Mouse (Mus musculus): ENCODE data around the gene Arrdc2. TPM values are rescaled to one million over a fixed set of nuclear protein-coding genes. Genes with fewer than 3 reads are reported as not detected.
A peak's percentile ranks its signal among the peaks of the same experiment; 100 is the strongest.

Arrdc2 gene
- total RNA-seq, 2 experiments from 2014 or later = 4.7 to 18.5 TPM

DNA sequence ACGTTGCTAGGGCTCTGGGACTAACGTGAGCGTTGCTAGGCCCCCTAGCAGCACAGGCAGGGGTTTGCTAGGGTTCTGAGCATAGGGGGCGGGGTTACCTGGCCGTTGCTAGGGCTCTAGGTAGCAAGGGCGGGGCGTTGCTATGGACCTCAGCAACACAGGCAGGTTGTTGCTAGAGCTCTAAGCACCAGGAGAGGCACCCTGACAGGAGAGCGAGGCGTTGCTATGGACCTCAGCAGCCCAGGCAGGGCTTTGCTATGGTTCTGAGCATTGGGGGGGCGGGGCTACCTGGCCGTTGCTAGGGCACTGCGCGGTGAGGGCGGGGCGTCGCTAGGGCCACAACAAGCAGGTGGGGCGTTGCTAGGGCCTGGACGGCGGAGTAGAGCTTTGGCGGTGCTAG, 46.8 kb downstream of the Arrdc2 start:
- intact Hi-C loops (cut with DNase I) = no loop called here
- no peak for DNase-seq

DNA sequence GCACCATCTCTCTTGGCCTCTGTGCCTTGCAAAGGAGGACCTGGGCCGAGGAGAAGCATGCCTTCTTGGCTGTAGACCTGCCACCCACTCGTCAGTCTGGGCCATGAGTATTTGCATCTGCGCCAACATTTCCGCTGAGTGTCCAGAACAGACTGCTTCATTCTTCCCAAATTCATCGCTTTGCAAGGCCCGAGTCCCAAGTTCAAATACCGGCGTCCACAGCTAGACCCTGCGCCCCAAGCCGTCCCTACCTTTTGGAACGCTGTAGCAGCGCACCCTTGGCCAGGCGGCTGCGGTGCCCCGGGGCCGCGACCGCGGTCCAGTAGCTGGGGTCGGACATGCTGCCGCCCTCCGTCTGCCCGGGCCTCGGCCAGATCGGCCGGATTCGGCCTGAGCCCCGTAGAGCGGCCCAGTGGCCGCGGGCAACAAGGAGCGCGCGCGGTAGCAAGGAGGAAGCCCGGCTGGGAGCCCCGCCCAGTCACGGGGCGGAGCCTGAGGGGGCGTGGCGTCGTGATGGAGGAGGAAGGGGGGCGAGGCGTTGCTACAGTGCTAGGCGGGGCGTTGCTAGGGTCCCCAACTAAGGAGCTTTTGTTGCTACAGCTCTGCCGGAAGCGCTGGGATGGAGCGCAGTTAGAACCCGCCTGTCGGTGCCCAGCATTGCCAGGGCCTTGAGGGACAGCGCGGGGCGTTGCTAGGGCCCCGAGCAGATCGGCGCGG, 47.4 kb downstream of the Arrdc2 start:
- intact Hi-C loops (cut with DNase I) = no loop called here
- peak; percentile 97 for DNase-seq

DNA sequence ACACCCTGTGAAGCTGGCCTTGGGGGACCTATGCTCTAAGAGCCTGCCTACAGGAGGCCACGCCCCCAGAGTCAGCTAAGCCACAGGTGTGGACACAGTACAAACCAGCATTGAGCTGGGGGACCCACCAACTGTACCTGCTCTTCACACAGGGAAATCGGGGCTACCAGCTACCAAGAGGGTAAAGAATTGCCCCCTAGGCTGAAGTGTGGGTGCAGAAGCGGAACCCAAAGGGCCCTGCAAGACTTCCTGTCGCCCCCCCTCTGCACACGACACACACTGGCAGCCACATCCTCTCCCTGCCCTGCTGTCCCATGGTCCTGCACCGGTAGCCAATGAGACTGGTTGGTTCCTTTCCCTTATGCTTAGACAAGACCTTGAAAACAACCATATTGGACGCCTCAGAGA, 48.2 kb downstream of the Arrdc2 start:
- intact Hi-C loops (cut with DNase I) = no loop called here
- no peak for DNase-seq

DNA sequence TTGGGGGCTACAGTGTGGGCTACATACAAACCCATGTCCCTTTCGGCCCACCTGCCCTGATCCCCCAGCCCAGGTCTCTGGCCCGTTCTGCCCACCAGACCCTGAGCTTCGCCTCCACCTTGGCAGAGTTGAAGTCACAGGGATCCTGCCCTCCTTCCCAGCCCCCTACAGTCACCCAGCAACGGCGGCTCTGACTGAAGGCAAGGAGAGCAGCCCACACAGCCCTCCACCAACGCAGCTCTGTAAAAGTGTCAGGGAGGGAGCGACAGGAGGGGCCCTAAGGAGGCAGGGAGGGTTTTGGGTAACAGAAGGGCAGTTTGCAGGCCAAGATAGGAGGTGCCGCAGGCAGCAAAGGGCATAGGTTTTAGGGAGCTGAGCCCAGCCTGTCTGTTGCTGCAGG, 48.7 kb downstream of the Arrdc2 start:
- no peak for DNase-seq
- intact Hi-C loops (cut with DNase I) = no loop called here

DNA sequence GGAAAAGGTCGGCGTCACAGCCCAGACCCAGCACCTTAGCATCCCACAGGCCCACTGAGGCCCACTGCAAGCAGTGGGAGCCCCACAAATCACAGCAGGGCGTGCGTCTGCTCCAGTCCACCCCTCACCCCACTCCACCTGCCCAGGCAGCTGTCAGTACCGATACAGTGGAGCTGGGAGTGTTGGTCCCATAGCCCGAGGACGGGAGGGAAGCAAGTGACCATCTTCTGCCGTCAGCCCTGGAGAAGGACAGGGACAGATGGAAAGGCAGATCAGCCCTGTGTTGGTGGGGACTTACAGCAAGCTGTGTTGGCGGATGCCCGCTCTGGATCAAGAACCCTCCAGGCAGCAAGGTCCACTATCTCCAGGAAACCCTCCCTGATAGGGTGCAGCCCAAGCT, 50.5 kb downstream of the Arrdc2 start:
- intact Hi-C loops (cut with DNase I) = no loop called here
- no peak for DNase-seq

DNA sequence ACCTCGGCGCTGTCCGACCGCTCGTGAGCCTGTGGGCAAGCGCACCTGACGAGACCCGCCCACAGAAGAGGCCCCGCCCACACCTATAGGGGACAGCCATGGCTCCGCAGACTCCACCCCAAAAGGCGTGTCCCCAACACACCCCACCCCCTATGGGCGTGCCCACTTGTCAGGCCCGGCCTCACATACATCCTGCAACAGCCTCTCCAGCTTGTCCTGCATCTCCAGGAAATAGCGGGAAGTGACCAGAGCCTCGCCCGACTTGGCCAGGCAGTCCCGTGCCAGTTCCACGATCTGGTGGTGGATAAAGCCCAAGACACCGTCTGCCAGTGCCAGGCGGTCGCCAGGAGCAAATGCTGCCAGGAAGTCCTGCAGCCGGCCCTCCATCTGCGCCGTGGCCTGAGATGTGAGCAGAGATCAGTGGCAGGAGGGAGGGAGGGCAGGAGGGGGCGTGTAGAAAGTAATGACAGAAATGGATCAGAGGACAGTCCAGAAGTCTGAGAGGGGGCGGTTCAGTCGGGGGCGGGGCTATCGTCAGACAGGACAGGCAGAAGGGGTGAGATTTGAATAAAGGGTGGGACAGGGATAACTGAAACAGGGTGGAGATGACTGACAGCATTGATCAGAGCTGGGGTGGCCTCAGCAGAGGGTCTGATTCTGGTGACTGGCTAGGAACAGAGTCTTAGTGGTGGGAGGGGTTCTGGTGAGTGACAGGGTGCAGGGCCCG, 51.4 kb downstream of the Arrdc2 start:
- no peak for DNase-seq
- intact Hi-C loops (cut with DNase I) = no loop called here

DNA sequence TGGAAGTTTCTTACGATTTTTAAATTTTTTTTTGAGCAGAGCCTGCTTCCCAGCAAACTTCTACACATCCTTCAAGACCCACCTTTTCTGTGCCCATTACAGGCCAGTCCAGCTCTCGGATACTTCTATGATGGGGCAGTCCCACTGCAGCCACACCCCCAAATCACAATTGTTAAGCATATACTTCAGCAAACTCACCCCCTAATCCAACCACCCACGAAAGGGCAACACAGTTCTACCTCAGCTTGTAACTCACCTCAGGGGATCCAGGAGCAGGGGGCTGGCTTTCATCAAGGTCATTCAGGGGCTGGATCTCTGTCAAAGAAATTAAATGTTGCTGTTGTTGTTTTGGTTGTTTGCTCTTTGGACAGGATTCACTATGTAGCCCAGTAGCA, 52.5 kb downstream of the Arrdc2 start:
- no peak for DNase-seq
- intact Hi-C loops (cut with DNase I) = no loop called here

DNA sequence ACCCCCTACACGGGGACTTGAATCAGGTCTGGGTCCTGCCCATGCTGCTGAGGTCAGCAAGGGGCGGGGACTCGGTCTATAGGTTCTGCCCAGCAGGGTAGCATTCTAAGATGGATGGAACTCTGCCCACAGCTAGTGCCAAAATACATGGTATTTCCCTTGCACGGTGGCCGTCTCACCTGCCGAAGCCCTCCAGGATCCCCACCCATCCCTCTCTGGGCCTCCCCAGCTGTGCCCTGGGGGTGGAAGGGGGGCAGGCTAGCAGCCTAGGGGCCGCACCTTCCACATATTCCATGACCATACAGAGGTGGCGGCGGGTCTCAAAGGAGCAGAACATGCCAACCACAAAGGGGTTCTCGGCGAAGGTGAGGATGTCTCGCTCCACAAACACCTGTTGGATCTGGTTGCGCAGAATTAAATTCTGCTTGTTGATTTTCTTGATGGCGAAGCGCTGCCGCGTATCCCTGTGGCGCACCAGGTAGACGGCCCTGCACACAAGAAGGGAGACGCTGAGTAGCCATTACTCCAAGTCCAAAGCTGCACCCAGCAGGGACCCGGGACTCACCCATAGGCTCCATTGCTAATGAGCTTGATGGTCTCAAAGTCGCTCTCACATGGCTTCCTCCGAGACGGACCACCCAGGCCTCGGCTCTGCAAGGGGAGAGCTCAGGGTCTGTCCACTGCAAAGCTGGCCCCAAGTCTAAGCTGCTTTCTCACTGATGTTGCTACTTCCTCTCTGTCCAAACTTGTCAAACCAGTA, 53.0 kb downstream of the Arrdc2 start:
- intact Hi-C loops (cut with DNase I) = no loop called here
- DNase-seq = no peak

Small RNA genes within 50 kb of the gene (microRNA-seq; reads per million reads assigned to microRNA genes)
- gene Mir7240 = 0.47 to 1.0 reads per million in 2 experiments

Other genes starting within 250 kb of the Arrdc2 start
- gene Isyna1, start 245.3 kb downstream of the Arrdc2 start, total RNA-seq (2021) = 10 to 100 TPM; 25.8 to 29.6 TPM
- 10 to 100 TPM; 54.7 to 55.6 TPM for gene Ssbp4, start 230.8 kb downstream of the Arrdc2 start, total RNA-seq (2021)
- gene Lrrc25, start 223.6 kb downstream of the Arrdc2 start, total RNA-seq (2021) = 1 to 10 TPM; 1.1 to 1.6 TPM
- gene Gdf15, start 207.3 kb downstream of the Arrdc2 start, total RNA-seq (2021) = 1 to 10 TPM in 1 of 2 experiments, under 1 TPM in 1; 0.86 to 1.1 TPM
- gene Pgpep1, start 179.3 kb downstream of the Arrdc2 start, total RNA-seq (2021) = 10 to 100 TPM; 39.6 to 42.9 TPM
- gene Lsm4, start 166.5 kb downstream of the Arrdc2 start, total RNA-seq (2021) = 10 to 100 TPM; 82.8 to 94.1 TPM
- gene Jund, start 140.8 kb downstream of the Arrdc2 start, total RNA-seq (2021) = 100 to 1,000 TPM; 178 to 214 TPM
- under 1 TPM in 1 of 2 experiments, not detected in 1; 0.07 TPM for gene Iqcn, start 136.3 kb downstream of the Arrdc2 start, total RNA-seq (2021)
- gene Gm3336, start 121.2 kb downstream of the Arrdc2 start, total RNA-seq (2021) = not detected
- gene Pde4c, start 116.0 kb downstream of the Arrdc2 start, total RNA-seq (2021) = 1 to 10 TPM; 2.0 to 4.0 TPM
- 10 to 100 TPM; 37.3 to 38.9 TPM for gene Rab3a, start 85.0 kb downstream of the Arrdc2 start, total RNA-seq (2021)
- 10 to 100 TPM; 32.0 to 39.7 TPM for gene Mpv17l2, start 78.8 kb downstream of the Arrdc2 start, total RNA-seq (2021)
- 10 to 100 TPM; 37.1 to 40.2 TPM for gene Pik3r2, start 63.0 kb downstream of the Arrdc2 start, total RNA-seq (2021)
- 1 to 10 TPM; 7.9 to 9.3 TPM for gene Mast3, start 34.7 kb downstream of the Arrdc2 start, total RNA-seq (2021)
- under 1 TPM in 1 of 2 experiments, not detected in 1; 0.53 TPM for gene Il12rb1, start 31.3 kb downstream of the Arrdc2 start, total RNA-seq (2021)
- 1 to 10 TPM; 3.1 to 3.7 TPM for gene Kcnn1, start 23.5 kb upstream of the Arrdc2 start, total RNA-seq (2021)
- gene Ccdc124, start 34.2 kb upstream of the Arrdc2 start, total RNA-seq (2021) = 10 to 100 TPM; 40.9 to 41.1 TPM
- gene Slc5a5, start 53.0 kb upstream of the Arrdc2 start, total RNA-seq (2021) = under 1 TPM in 1 of 2 experiments, not detected in 1; 0.10 TPM
- 1,000 to 10,000 TPM; 1,171 to 1,193 TPM for gene Rpl18a, start 57.7 kb upstream of the Arrdc2 start, total RNA-seq (2021)
- 10 to 100 TPM; 31.0 to 32.3 TPM for gene Map1s, start 66.2 kb upstream of the Arrdc2 start, total RNA-seq (2021)